Mouse (Mus musculus) midbrain, postnatal 0 days (tissue): ENCODE data around the gene Tspan11. TPM values are rescaled to one million over a fixed set of nuclear protein-coding genes. Genes with fewer than 3 reads are reported as not detected.
A peak's percentile ranks its signal among the peaks of the same experiment; 100 is the strongest.

ENCODE experiments used
- ATAC-seq: fragments of 200-750 bp; cut with Nextera tagmentation; 2 replicates; pipeline ENCODE4 v1.8.0; 2017; ENCODE audit warnings: moderate number of reproducible peaks, mild to moderate bottlenecking, moderate TSS enrichment, moderate library complexity; ENCODE audit not compliant: low FRiP score
- DNase-seq: peaks from one replicate; pipeline ENCODE4 v3.0.0-alpha.2; 2015; ENCODE audit warnings: low spot score
- H3K27ac ChIP-seq: fragments of 300-500 bp; sonication (generic); 2 replicates; pipeline ENCODE4 v1.5.1; 2014; ENCODE audit warnings: low read depth, mild to moderate bottlenecking, low read length, mixed read lengths
- H3K27me3 ChIP-seq: fragments of 300-500 bp; sonication (generic); 2 replicates; pipeline ENCODE4 v1.6.1; 2014; ENCODE audit warnings: low read length, control low read depth, mixed read lengths; ENCODE audit not compliant: insufficient read depth
- H3K36me3 ChIP-seq: fragments of 300-500 bp; sonication (generic); 2 replicates; pipeline ENCODE4 v1.6.1; 2014; ENCODE audit warnings: low read length, control low read depth, mixed read lengths; ENCODE audit not compliant: insufficient read depth
- H3K4me1 ChIP-seq: fragments of 300-500 bp; sonication (generic); 2 replicates; pipeline ENCODE4 v1.6.1; 2014; ENCODE audit warnings: mild to moderate bottlenecking, control low read depth, antibody characterized with exemption, low read length, mixed read lengths; ENCODE audit not compliant: insufficient read depth
- H3K4me2 ChIP-seq: fragments of 300-500 bp; sonication (generic); 2 replicates; pipeline ENCODE4 v1.6.1; 2014; ENCODE audit warnings: low read depth, mild to moderate bottlenecking, low read length, mixed read lengths; ENCODE audit not compliant: poor library complexity, severe bottlenecking
- H3K4me3 ChIP-seq: fragments of 300-500 bp; sonication (generic); 2 replicates; pipeline ENCODE4 v1.5.1; 2014; ENCODE audit warnings: low read depth, mild to moderate bottlenecking, low read length, moderate library complexity
- H3K9ac ChIP-seq: fragments of 300-500 bp; sonication (generic); replicated peaks from 2 replicates; pipeline ENCODE4 v1.6.1; 2014; ENCODE audit warnings: mild to moderate bottlenecking, low read length, moderate library complexity, mixed read lengths; ENCODE audit not compliant: poor library complexity, severe bottlenecking
- H3K9me3 ChIP-seq: fragments of 300-500 bp; sonication (generic); 2 replicates; pipeline ENCODE4 v1.6.1; 2016; ENCODE audit warnings: low read length, control low read depth
- CTCF ChIP-seq: IDR thresholded peaks from 2 replicates; pipeline ENCODE4 v1.5.1; 2016; ENCODE audit warnings: antibody characterized with exemption, mild to moderate bottlenecking
- WGBS: fragments of 180-500 bp; shearing (Covaris S2); extraction: QIAGEN DNeasy Blood & Tissue Kit; methylation state at CpG from one replicate; pipeline ENCODE4 v1.1.7; 2014; 5-methylcytosine and 5-hydroxymethylcytosine counted together
- polyA plus RNA-seq: library from polyadenylated mRNA; unstranded; fragments of >200 nt; fragmentation: Nextera tagmentation; extraction: Ambion mirVana; gene quantifications from 2 replicates; pipeline ENCODE4 v1.2.1, GENCODE M21; 2015
- total RNA-seq: library from RNA; depleted of rRNA; stranded (reverse); fragments of >200 nt; gene quantifications from 2 replicates; pipeline ENCODE4 v1.2.3, GENCODE M21; 2014

Gene Tspan11
- total and polyA plus RNA-seq, 2 experiments from 2014 or later, result 3.0 to 5.0 TPM

- H3K36me3 ChIP-seq, result no peaks in the 10 kb centered on the region
- no peak overlapping the region for H3K4me2 ChIP-seq
- no peaks in the 10 kb centered on the region for H3K4me1 ChIP-seq
- DNase-seq (peak; percentile 28), ATAC-seq (no peak)
- no peaks in the 10 kb centered on the region for H3K27me3 ChIP-seq
- no peak overlapping the region for H3K9ac ChIP-seq
- H3K9me3 ChIP-seq, result no peaks in the 10 kb centered on the region
- H3K27ac ChIP-seq, result no peak overlapping the region
- H3K4me3 ChIP-seq, result no peak overlapping the region
- WGBS, result 93% methylated on average over 8 of the region's 8 CpGs
- no peak for TF ChIP-seq CTCF
These were observed 14.8 kb upstream of the Tspan11 start for GRCm38 (mm10) chr6:127872581-127872980.

GRCm38 (mm10) chr6:127875883-127876282, 11.5 kb upstream of the Tspan11 start:
- Histone ChIP-seq H3K27ac (no peak overlapping the region), H3K4me2 (no peak overlapping the region), H3K36me3 (no peaks in the 10 kb centered on the region), H3K27me3 (no peaks in the 10 kb centered on the region), H3K9me3 (no peaks in the 10 kb centered on the region), H3K4me1 (no peaks in the 10 kb centered on the region), H3K9ac (no peak overlapping the region), H3K4me3 (no peak overlapping the region)
- WGBS, result 83% methylated on average over 11 of the region's 11 CpGs
- DNase-seq, result no peak
- TF ChIP-seq CTCF, result no peak
- no peak for ATAC-seq

- DNase-seq (no peak), ATAC-seq (no peak)
- Histone ChIP-seq H3K36me3 (no peaks in the 10 kb centered on the region), H3K27me3 (no peaks in the 10 kb centered on the region), H3K4me2 (no peak overlapping the region), H3K9ac (no peak overlapping the region), H3K4me3 (no peak overlapping the region), H3K9me3 (no peaks in the 10 kb centered on the region), H3K4me1 (no peaks in the 10 kb centered on the region), H3K27ac (no peak overlapping the region)
- no peak for TF ChIP-seq CTCF
- WGBS, result 87% methylated on average over 9 of the region's 9 CpGs
These were observed 11.0 kb upstream of the Tspan11 start for GRCm38 (mm10) chr6:127876436-127876835.

GRCm38 (mm10) chr6:127877026-127877425, 10.4 kb upstream of the Tspan11 start:
- no peak for TF ChIP-seq CTCF
- Histone ChIP-seq H3K9ac (no peak overlapping the region), H3K9me3 (no peaks in the 10 kb centered on the region), H3K36me3 (no peaks in the 10 kb centered on the region), H3K4me1 (no peaks in the 10 kb centered on the region), H3K4me2 (no peak overlapping the region), H3K4me3 (no peak overlapping the region), H3K27ac (no peak overlapping the region), H3K27me3 (no peaks in the 10 kb centered on the region)
- ATAC-seq, result no peak
- WGBS, result 84% methylated on average over 12 of the region's 12 CpGs
- DNase-seq, result peak; percentile 52

- Histone ChIP-seq H3K4me2 (no peak overlapping the region), H3K9ac (no peak overlapping the region), H3K4me3 (no peak overlapping the region), H3K9me3 (no peaks in the 10 kb centered on the region), H3K4me1 (no peaks in the 10 kb centered on the region), H3K27ac (no peak overlapping the region), H3K36me3 (no peaks in the 10 kb centered on the region), H3K27me3 (no peaks in the 10 kb centered on the region)
- peak; percentile 57 for TF ChIP-seq CTCF
- ATAC-seq (no peak), DNase-seq (no peak)
- WGBS, result 90% methylated on average over 6 of the region's 6 CpGs
These were observed 7.9 kb upstream of the Tspan11 start for GRCm38 (mm10) chr6:127879472-127879871.

GRCm38 (mm10) chr6:127886916-127887315, 473 bp upstream of the Tspan11 start:
- Histone ChIP-seq H3K27me3 (no peaks in the 10 kb centered on the region), H3K4me1 (peaks cover 8% of the 10 kb centered on the region; the same call in 1 of the 2 replicates), H3K27ac (no peak overlapping the region), H3K4me2 (peak overlapping the region; percentile 69), H3K4me3 (peak overlapping the region; percentile 41; the same call in 1 of the 2 replicates), H3K9me3 (no peaks in the 10 kb centered on the region), H3K36me3 (no peaks in the 10 kb centered on the region), H3K9ac (peak overlapping the region; percentile 50; the same call in 1 of the 2 replicates)
- TF ChIP-seq CTCF, result no peak
- no peak for ATAC-seq
- no peak for DNase-seq
- 8% methylated on average over 7 of the region's 7 CpGs for WGBS
